Mouse (Mus musculus) small intestine, adult 2 months (tissue): ENCODE results near the gene Espnl.

ENCODE experiments used
- CTCF ChIP-seq: fragments of 200-500 bp; IDR thresholded peaks from 2 replicates; pipeline ENCODE4 v1.5.1; 2012; ENCODE audit warnings: low read depth, mild to moderate bottlenecking, control low read depth, inconsistent platforms, low read length, moderate library complexity, mixed read lengths; ENCODE audit not compliant: insufficient replicate concordance, insufficient read length; ENCODE audit errors: extremely low read depth
- POLR2A ChIP-seq: fragments of 200-500 bp; IDR thresholded peaks from 2 replicates; pipeline ENCODE4 v1.6.1; 2012; ENCODE audit warnings: low read depth, mild to moderate bottlenecking, control low read depth, inconsistent platforms, low read length, moderate library complexity

- TF ChIP-seq CTCF (no peak), POLR2A (no peak)
Measured at GRCm38 (mm10) chr1:91370055-91370454, 48.2 kb downstream of the Espnl start.
